Mouse (Mus musculus): ENCODE data around the gene Ift80. TPM values are rescaled to one million over a fixed set of nuclear protein-coding genes. Genes with fewer than 3 reads are reported as not detected.
A peak's percentile ranks its signal among the peaks of the same experiment; 100 is the strongest.
"Not testable (repeated sequence)": the region's sequence is repeated elsewhere in the genome, so short reads cannot be mapped to it uniquely, and the experiment has no call there.

The Ift80 gene
- polyA plus RNA-seq, 1 experiment from 2014 or later: 18.7 TPM

DNA sequence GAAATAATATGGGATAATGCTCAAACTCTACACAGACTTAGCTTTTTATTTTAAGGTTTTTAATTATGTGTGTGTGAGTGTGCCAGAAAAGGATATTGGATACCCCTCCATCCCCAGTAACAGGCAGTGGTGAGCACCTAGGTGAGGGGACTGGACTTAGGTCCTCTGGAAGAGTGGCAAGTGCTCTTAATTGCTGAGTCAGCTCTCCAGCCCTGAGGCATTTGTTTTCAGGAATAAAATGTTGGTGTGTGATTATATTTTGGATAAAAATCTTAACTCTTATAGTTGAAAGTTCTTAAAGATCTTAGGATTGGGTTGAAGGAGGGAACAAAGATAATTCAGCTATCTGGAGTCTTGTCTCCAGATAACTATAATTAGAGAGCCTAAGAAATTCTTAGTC, 16.4 kb upstream of the Ift80 start:
- Histone ChIP-seq H3K4me3 (replicated peaks) (no peak overlapping the region), H3K4me2 (no peak overlapping the region), H3K4me1 (no peaks in the 10 kb centered on the region), H3K9ac (no peak overlapping the region), H3K36me3 (replicated peaks) (peaks cover 60% of the 10 kb centered on the region), H3K9me3 (no peaks in the 10 kb centered on the region), H3K27me3 (no peaks in the 10 kb centered on the region), H3K27ac (no peak overlapping the region)
- ATAC-seq (ENCODE audit: low FRiP score): no peak

DNA sequence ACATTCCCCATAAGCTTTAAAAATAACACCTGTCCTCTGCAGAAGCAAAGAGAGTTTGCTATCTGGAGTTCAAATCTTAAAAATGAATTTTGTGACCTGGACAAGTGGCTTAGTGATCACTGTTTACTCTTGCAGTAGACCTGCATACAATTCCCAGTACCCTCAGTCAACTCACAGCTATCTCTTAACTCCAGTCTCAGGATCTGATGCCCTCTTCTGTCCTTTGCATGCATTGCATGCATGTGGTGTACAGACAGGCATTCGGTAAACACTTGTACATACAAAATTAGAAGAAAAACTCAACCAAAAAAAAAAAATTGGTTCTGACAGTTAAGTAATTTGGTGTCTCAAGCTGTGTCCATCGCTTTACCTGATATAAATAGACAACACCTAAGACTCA, 15.9 kb upstream of the Ift80 start:
- H3K27me3 ChIP-seq: no peaks in the 10 kb centered on the region
- H3K27ac ChIP-seq: no peak overlapping the region
- H3K4me3 ChIP-seq (replicated peaks): no peak overlapping the region
- no peaks in the 10 kb centered on the region for H3K4me1 ChIP-seq
- H3K4me2 ChIP-seq: no peak overlapping the region
- no peak for ATAC-seq (ENCODE audit: low FRiP score)
- peaks cover 56% of the 10 kb centered on the region for H3K36me3 ChIP-seq (replicated peaks)
- no peak overlapping the region for H3K9ac ChIP-seq
- no peaks in the 10 kb centered on the region for H3K9me3 ChIP-seq
- WGBS: 88% methylated on average over 2 of the region's 2 CpGs

DNA sequence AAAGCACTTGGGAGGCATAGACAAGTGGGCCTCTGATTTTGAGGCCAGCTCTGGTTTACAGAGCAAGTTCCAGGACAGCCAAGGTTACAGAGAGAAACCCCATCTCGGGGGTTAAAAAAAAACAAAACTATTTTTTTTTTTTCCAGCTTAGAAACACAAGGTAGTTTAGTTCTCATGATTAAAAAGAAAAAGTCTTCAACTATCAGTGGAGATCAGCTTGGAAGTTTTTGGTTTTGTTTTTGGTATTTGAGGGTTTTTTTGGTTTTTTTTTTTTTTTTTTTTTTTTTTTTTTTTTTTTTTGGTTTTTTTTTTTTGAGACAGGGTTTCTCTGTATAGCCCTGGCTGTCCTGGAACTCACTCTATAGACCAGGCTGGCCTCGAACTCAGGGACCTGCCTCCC, 14.3 kb upstream of the Ift80 start:
- H3K9me3 ChIP-seq; ATAC-seq (ENCODE audit: low FRiP score); H3K4me3 ChIP-seq (replicated peaks); H3K4me2 ChIP-seq; H3K27ac ChIP-seq; H3K4me1 ChIP-seq; H3K27me3 ChIP-seq; H3K9ac ChIP-seq: not testable (repeated sequence)
- WGBS: 93% methylated on average over 2 of the region's 2 CpGs
- peaks cover 43% of the 10 kb centered on the region for H3K36me3 ChIP-seq (replicated peaks)

DNA sequence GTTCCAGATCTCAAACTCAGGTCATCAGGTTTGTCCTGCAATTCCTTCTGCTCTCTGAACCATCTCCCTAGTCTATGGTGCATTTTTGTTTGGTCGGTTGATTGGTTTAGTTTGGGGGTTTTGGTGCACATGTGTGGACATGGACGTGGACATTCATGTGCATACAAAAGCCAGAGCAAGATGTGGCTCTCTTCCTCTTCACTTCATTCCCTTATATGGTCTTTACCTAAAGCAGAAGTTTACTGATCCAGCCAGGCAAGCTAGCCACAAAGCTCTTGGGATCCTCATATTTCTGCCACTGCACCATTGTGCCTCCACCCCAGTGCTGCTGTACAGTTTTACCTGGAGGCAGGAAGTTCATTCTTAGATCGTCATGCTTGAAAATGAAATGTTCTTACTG, 12.8 kb upstream of the Ift80 start:
- Histone ChIP-seq H3K27me3 (no peaks in the 10 kb centered on the region), H3K9me3 (no peaks in the 10 kb centered on the region), H3K4me3 (replicated peaks) (no peak overlapping the region), H3K27ac (no peak overlapping the region), H3K4me1 (no peaks in the 10 kb centered on the region), H3K9ac (no peak overlapping the region), H3K36me3 (replicated peaks) (peaks cover 36% of the 10 kb centered on the region), H3K4me2 (no peak overlapping the region)
- ATAC-seq (ENCODE audit: low FRiP score): no peak
- 90% methylated on average over 3 of the region's 3 CpGs for WGBS

DNA sequence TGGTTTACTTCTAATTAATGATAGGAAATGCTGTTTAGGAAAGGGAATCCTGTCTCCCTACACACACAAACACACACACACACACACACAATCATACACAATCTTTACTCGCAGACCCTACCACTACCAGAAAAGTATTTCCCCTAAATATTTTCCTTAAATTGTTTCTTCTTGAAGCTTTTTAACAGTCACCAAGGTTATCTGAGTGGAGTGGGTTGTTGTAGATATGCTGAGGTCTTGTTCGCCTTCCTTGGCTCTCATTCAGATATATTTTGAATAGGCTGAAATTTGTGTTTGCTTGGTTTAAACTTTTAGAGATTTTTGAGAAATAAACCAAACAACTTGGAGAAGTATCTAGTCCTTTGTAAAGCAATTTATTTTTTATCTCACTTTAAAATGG, 4.5 kb upstream of the Ift80 start:
- Histone ChIP-seq H3K4me1 (peaks cover 11% of the 10 kb centered on the region), H3K4me2 (no peak overlapping the region), H3K4me3 (replicated peaks) (no peak overlapping the region), H3K9ac (no peak overlapping the region), H3K27me3 (no peaks in the 10 kb centered on the region), H3K9me3 (no peaks in the 10 kb centered on the region), H3K36me3 (replicated peaks) (peaks cover 10% of the 10 kb centered on the region), H3K27ac (no peak overlapping the region)
- no peak for ATAC-seq (ENCODE audit: low FRiP score)
- 91% methylated on average over 2 of the region's 2 CpGs for WGBS

DNA sequence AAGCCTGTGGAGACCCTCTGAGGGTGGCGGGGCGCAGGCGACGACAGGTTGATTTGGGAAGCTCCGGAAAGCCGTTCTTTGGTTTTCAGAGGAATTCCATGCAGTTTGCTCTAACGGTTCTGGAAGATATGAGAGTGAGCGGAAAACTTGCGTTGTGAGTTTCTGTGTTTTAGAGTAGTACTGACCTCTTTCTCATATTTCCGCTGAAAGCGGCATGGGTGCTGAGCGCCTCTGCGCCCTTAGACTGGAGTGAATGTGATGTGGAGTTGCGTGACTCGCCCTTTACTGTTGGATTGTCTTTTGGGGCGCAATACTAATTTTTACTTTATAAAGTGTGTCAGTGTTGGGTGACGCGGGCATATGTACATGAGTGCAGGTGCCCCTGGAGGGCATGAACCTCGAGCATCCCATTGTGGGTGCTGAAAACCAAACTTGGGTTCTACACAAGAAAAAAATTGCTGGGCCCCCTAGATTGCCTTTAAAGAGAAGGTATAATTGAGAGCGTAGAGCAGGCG, 1.9 kb upstream of the Ift80 start:
- Histone ChIP-seq H3K4me3 (replicated peaks) (peak overlapping the region; percentile 97), H3K27ac (peak overlapping the region; percentile 95), H3K27me3 (no peaks in the 10 kb centered on the region), H3K36me3 (replicated peaks) (0 out of 2 replicates have a peak, but pooled peaks cover 5% of the 10 kb centered on the region), H3K4me2 (peak overlapping the region; percentile 70), H3K4me1 (peaks cover 19% of the 10 kb centered on the region), H3K9me3 (no peaks in the 10 kb centered on the region), H3K9ac (peak overlapping the region; percentile 94)
- WGBS: 6% methylated on average over 21 of the region's 21 CpGs
- ATAC-seq (ENCODE audit: low FRiP score): no peak

DNA sequence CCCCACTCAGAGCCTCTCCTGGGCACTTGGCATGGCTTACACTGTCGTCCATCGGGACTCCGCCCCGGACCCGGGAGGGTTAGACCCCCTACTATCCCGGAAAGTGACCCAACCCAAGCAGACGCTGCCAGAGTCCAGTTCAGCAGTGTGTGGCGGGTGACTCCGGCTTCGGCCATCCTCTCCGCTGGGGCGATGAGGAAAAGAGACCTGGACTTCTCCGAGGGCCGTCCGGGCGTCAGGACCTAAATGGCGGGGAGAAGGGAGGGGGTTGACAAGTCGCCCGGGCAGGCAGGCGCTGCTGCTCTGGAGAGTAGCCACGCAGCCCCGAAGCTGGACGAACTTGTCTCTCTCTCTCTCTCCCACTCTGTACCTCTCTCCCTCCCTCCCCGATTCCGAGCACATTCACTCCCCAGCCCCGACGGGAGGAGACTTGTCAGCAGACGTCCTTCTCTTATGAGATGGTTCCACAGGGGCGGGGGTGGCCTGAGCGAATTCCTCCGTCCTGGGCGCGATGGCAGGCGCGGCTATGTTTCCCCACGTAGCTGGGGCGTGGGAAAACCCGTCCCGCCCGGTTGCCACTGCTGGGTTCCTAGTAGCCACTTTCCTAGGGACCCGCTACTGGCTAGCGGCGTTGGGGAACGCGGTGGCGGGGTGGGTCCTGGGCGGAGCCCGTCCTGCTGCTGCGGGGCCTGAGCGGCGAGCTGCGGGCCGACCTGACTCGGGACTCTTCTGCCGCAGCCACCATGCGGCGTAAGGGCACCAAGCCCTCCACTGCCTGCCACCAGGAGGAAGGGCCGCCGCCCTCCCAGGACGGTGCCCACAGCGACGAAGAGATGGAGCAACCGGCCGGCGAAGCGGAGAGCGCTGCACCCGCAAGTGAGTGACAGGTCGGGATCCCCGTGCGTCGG, 1.2 kb upstream of the Ift80 start:
- H3K9ac ChIP-seq: peak overlapping the region; percentile 94
- H3K9me3 ChIP-seq: no peaks in the 10 kb centered on the region
- peak; percentile 66 for ATAC-seq (ENCODE audit: low FRiP score)
- peaks cover 19% of the 10 kb centered on the region for H3K4me1 ChIP-seq
- peak overlapping the region; percentile 95 for H3K27ac ChIP-seq
- H3K36me3 ChIP-seq (replicated peaks): 0 out of 2 replicates have a peak, but pooled peaks cover 5% of the 10 kb centered on the region
- no peaks in the 10 kb centered on the region for H3K27me3 ChIP-seq
- H3K4me2 ChIP-seq: peak overlapping the region; percentile 70
- WGBS: under 1% methylated on average over 72 of the region's 72 CpGs
- H3K4me3 ChIP-seq (replicated peaks): peak overlapping the region; percentile 97

DNA sequence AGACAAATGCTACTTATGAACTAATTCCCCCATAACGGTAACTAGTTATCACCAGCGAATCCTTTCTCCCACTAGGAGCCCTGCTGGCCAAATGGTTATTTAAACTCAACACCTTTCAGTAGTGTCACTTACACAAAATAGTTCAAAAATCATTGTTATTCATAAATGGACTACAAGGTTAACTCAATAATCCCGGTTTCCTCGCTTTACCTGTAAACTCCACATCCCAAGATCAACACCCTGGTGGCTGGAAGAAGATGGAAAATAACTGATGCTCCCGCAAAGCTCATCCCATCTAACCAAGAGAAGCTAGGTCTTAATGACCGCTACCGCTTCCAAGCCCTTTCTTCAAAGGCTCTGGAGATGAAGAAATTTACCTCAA, 324 bp downstream of the Ift80 start:
- ATAC-seq (ENCODE audit: low FRiP score): peak; percentile 37
- Histone ChIP-seq H3K36me3 (replicated peaks) (no peaks in the 10 kb centered on the region), H3K4me1 (peaks cover 19% of the 10 kb centered on the region), H3K27ac (peak overlapping the region; percentile 95), H3K9me3 (no peaks in the 10 kb centered on the region), H3K4me3 (replicated peaks) (peak overlapping the region; percentile 97), H3K4me2 (peak overlapping the region; percentile 70), H3K9ac (peak overlapping the region; percentile 94), H3K27me3 (no peaks in the 10 kb centered on the region)
- 1% methylated on average over 7 of the region's 7 CpGs for WGBS

DNA sequence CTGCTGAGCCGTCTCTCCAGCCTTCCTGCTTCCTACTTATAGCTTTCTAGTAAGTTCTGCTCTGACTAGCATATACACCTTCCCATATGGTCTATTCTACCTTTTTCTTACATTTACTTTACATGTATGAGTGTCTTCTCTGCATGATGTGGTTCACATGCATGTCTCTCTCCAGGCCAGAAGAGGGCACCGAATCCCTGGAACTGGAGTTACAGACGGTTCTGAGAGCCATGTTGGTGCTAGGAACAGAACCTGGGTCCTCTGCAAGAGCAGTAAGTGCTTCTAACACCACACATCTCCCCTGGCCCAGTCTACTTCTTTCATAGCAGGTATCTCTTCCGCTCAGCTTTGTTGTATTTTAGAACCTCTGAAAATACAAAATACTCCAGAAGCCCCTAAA, 1.6 kb downstream of the Ift80 start:
- ATAC-seq (ENCODE audit: low FRiP score): no peak
- Histone ChIP-seq H3K27ac (no peak overlapping the region), H3K4me2 (no peak overlapping the region), H3K4me1 (peaks cover 19% of the 10 kb centered on the region), H3K9ac (no peak overlapping the region), H3K36me3 (replicated peaks) (no peaks in the 10 kb centered on the region), H3K4me3 (replicated peaks) (no peak overlapping the region), H3K27me3 (no peaks in the 10 kb centered on the region), H3K9me3 (no peaks in the 10 kb centered on the region)
- WGBS: 85% methylated on average over 4 of the region's 4 CpGs

DNA sequence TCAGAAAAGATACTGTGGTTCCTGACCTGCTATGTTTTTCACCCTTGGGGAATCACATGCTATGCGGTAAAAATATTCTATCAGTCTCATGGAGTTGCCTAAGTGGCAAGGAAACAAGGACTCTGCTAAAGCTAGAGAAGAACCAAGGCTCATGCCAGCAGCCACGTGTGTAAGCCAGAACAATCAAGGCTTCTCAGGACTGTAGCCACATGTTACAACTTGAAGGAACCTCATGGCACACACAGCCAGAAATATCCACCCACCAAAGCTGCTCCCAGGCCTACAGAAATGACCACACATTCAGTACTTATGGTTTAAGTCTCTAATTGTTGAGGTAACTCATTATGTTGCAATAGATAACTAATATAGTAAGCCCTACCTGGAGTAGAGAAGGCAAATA, 17.8 kb downstream of the Ift80 start:
- no peak overlapping the region for H3K4me3 ChIP-seq (replicated peaks)
- H3K4me1 ChIP-seq: no peaks in the 10 kb centered on the region
- H3K36me3 ChIP-seq (replicated peaks): peaks cover 21% of the 10 kb centered on the region
- WGBS: 96% methylated on average over 2 of the region's 2 CpGs
- no peak overlapping the region for H3K27ac ChIP-seq
- H3K9me3 ChIP-seq: no peaks in the 10 kb centered on the region
- H3K4me2 ChIP-seq: no peak overlapping the region
- no peaks in the 10 kb centered on the region for H3K27me3 ChIP-seq
- no peak for ATAC-seq (ENCODE audit: low FRiP score)
- H3K9ac ChIP-seq: no peak overlapping the region

DNA sequence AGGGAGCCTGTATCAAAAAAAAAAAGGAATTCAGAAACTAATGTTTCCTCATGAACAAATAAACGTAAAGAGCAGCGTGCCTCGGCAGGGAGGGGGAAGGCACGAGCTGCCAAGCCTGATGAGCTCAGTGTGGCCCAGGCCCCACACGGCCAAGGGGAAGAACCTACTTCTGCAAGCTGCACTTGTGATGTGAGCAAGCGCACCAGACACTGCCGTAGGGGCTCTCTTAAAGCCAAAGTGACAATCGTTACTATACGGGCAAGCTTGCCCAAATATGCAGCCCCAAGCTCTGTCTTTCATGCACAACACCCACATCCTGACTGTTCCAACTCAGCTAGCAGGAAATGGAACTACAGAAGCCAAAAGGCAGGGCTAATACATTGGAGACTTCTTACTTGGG, 23.5 kb downstream of the Ift80 start:
- no peak overlapping the region for H3K27ac ChIP-seq
- no peak for ATAC-seq (ENCODE audit: low FRiP score)
- H3K27me3 ChIP-seq: no peaks in the 10 kb centered on the region
- no peak overlapping the region for H3K9ac ChIP-seq
- no peaks in the 10 kb centered on the region for H3K9me3 ChIP-seq
- H3K4me1 ChIP-seq: no peaks in the 10 kb centered on the region
- 90% methylated on average over 9 of the region's 9 CpGs for WGBS
- no peak overlapping the region for H3K4me3 ChIP-seq (replicated peaks)
- no peak overlapping the region for H3K4me2 ChIP-seq
- peaks cover 6% of the 10 kb centered on the region for H3K36me3 ChIP-seq (replicated peaks)

DNA sequence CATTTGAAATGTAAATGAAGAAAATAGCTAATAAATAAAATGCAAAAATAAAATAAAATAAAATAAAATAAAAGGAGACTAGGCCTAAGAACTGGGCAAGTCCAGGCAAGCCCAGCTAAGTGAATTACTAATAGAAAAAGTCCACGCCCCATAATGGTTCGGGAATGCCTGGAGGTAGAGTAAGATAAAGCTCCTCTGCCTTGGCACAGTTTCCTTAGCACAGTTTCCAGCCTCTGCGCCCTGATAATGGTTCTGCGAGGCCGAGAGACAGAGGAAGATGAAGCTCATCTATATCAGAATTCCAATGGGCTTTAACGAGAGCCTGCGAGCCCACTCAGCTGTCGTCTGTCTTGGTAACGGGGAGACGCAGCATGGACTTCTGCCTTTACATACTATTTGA, 25.2 kb downstream of the Ift80 start:
- Histone ChIP-seq H3K4me1 (no peaks in the 10 kb centered on the region), H3K36me3 (replicated peaks) (no peaks in the 10 kb centered on the region; the same call in 1 of the 2 replicates), H3K4me3 (replicated peaks) (no peak overlapping the region), H3K4me2 (no peak overlapping the region), H3K9ac (no peak overlapping the region), H3K27ac (no peak overlapping the region), H3K9me3 (no peaks in the 10 kb centered on the region), H3K27me3 (no peaks in the 10 kb centered on the region)
- WGBS: 88% methylated on average over 10 of the region's 10 CpGs
- no peak for ATAC-seq (ENCODE audit: low FRiP score)

DNA sequence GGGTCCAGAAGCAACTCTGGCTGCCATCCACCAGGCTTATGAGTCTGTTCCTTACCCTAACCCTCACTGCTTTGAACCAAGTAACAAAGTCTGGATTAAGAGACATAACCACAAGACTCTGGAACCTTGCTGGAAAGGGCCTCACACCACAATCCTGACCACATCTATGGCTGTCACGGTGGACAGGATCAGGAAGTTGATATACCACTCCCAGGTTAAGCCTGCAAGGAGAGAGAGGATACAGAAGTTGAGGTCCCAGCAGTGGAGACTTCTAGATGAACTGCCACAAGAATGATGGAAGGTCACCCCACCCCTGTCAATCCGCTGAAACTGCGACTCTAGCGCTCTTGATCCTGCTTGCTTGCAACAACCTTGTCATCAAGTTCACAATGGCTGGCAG, 26.7 kb downstream of the Ift80 start:
- H3K36me3 ChIP-seq (replicated peaks): no peaks in the 10 kb centered on the region; the same call in 1 of the 2 replicates
- ATAC-seq (ENCODE audit: low FRiP score): no peak
- H3K4me1 ChIP-seq: no peaks in the 10 kb centered on the region
- no peak overlapping the region for H3K4me3 ChIP-seq (replicated peaks)
- no peak overlapping the region for H3K9ac ChIP-seq
- no peaks in the 10 kb centered on the region for H3K9me3 ChIP-seq
- no peak overlapping the region for H3K27ac ChIP-seq
- H3K27me3 ChIP-seq: no peaks in the 10 kb centered on the region
- 95% methylated on average over 4 of the region's 4 CpGs for WGBS
- H3K4me2 ChIP-seq: no peak overlapping the region
